Mouse (Mus musculus) hindbrain, embryonic 16.5 days (tissue): ENCODE data around the gene Slc34a1. TPM values are rescaled to one million over a fixed set of nuclear protein-coding genes. Genes with fewer than 3 reads are reported as not detected.
A peak's percentile ranks its signal among the peaks of the same experiment; 100 is the strongest.

Source experiments
- ATAC-seq: fragments of 200-750 bp; cut with Nextera tagmentation; 2 replicates; pipeline ENCODE4 v1.8.0; 2017; ENCODE audit warnings: moderate TSS enrichment, moderate library complexity
- H3K27ac ChIP-seq: fragments of 300-500 bp; sonication (generic); 2 replicates; pipeline ENCODE4 v1.5.1; 2014; ENCODE audit warnings: low read depth, mild to moderate bottlenecking, control low read depth, low read length, moderate library complexity
- H3K27me3 ChIP-seq: fragments of 300-500 bp; sonication (generic); replicated peaks from 2 replicates; pipeline ENCODE4 v1.6.1; 2014; ENCODE audit warnings: low read length; ENCODE audit not compliant: control insufficient read depth, insufficient read depth
- H3K36me3 ChIP-seq: fragments of 300-500 bp; sonication (generic); 2 replicates; pipeline ENCODE4 v1.6.1; 2014; ENCODE audit warnings: mild to moderate bottlenecking, low read length, moderate library complexity, mixed read lengths; ENCODE audit not compliant: control insufficient read depth, insufficient read depth
- H3K4me1 ChIP-seq: fragments of 300-500 bp; sonication (generic); 2 replicates; pipeline ENCODE4 v1.6.1; 2014; ENCODE audit warnings: low read depth, low read length; ENCODE audit not compliant: control insufficient read depth, insufficient read depth
- H3K4me2 ChIP-seq: fragments of 300-500 bp; sonication (generic); 2 replicates; pipeline ENCODE4 v1.6.1; 2014; ENCODE audit warnings: mild to moderate bottlenecking, low read length, control low read depth, moderate library complexity
- H3K4me3 ChIP-seq: fragments of 300-500 bp; sonication (generic); 2 replicates; pipeline ENCODE4 v1.5.1; 2014; ENCODE audit warnings: mild to moderate bottlenecking, low read length, control low read depth, moderate library complexity
- H3K9ac ChIP-seq: fragments of 300-500 bp; sonication (generic); 2 replicates; pipeline ENCODE4 v1.6.1; 2014; ENCODE audit warnings: low read depth, mild to moderate bottlenecking, control low read depth, low read length, moderate library complexity
- H3K9me3 ChIP-seq: fragments of 300-500 bp; sonication (generic); 2 replicates; pipeline ENCODE4 v1.6.1; 2014; ENCODE audit warnings: mild to moderate bottlenecking, low read length, moderate library complexity; ENCODE audit not compliant: control insufficient read depth
- WGBS: fragments of 180-500 bp; shearing (Covaris S2); extraction: QIAGEN DNeasy Blood & Tissue Kit; methylation state at CpG from one replicate; pipeline ENCODE4 v1.1.7; 2014; 5-methylcytosine and 5-hydroxymethylcytosine counted together
- microRNA-seq: library from miRNA; unstranded; fragments of <30 nt; microRNA quantifications from one replicate; pipeline ENCODE4, GENCODE M21; 2017
- polyA plus RNA-seq: library from polyadenylated mRNA; unstranded; fragments of >200 nt; fragmentation: Nextera tagmentation; extraction: Ambion mirVana; gene quantifications from 2 replicates; pipeline ENCODE4 v1.2.1, GENCODE M21; 2015

Slc34a1 gene
- polyA plus RNA-seq, 1 experiment from 2014 or later, result not detected

- peaks cover 2% of the 10 kb centered on the region for H3K36me3 ChIP-seq
- under 1% methylated on average over 62 of the region's 84 CpGs for WGBS
- H3K9ac ChIP-seq, result peak within 1 kb of the TSS; percentile 78
- peak; percentile 76 for ATAC-seq
- H3K4me1 ChIP-seq, result peaks cover 54% of the 10 kb centered on the region
- no peaks in the 10 kb centered on the region for H3K27me3 ChIP-seq
- peak within 1 kb of the TSS; percentile 66 for H3K4me3 ChIP-seq
- H3K4me2 ChIP-seq, result peak within 1 kb of the TSS; percentile 94
- H3K9me3 ChIP-seq, result no peaks in the 10 kb centered on the region
- H3K27ac ChIP-seq, result peak within 1 kb of the TSS; percentile 92
These were observed 66.3 kb downstream of the Slc34a1 start, which contains the start of gene Prr7 for GRCm38 (mm10) chr13:55464027-55464884. Gene Prr7, plus strand, starts transcription at chr13:55464267.

GRCm38 (mm10) chr13:55465184-55465583, 67.2 kb downstream of the Slc34a1 start:
- no peaks in the 10 kb centered on the region for H3K27me3 ChIP-seq
- peak overlapping the region; percentile 92 for H3K27ac ChIP-seq
- peak overlapping the region; percentile 94 for H3K4me2 ChIP-seq
- no peaks in the 10 kb centered on the region for H3K36me3 ChIP-seq
- H3K9me3 ChIP-seq, result no peaks in the 10 kb centered on the region
- peak overlapping the region; percentile 66 for H3K4me3 ChIP-seq
- 0% methylated on average over 3 of the region's 3 CpGs for WGBS
- peak; percentile 32 for ATAC-seq
- H3K9ac ChIP-seq, result peak overlapping the region; percentile 78
- peaks cover 62% of the 10 kb centered on the region for H3K4me1 ChIP-seq

Small RNAs within 50 kb of the gene (microRNA-seq; reads per million reads assigned to microRNA genes)
- gene Mir6943, result not detected

Other genes starting within 250 kb of the Slc34a1 start
- 1.3 and 1.6 TPM in 2 replicates for gene Fgfr4, start 245.5 kb upstream of the Slc34a1 start, polyA plus RNA-seq
- gene Nsd1, start 188.4 kb upstream of the Slc34a1 start, polyA plus RNA-seq, result 40.8 and 46.3 TPM in 2 replicates
- 347 and 353 TPM in 2 replicates for gene Prelid1, start 77.7 kb upstream of the Slc34a1 start, polyA plus RNA-seq
- 95.4 and 97.6 TPM in 2 replicates for gene Rab24, start 76.2 kb upstream of the Slc34a1 start, polyA plus RNA-seq
- 10.9 and 12.4 TPM in 2 replicates for gene Mxd3, start 68.4 kb upstream of the Slc34a1 start, polyA plus RNA-seq
- gene Lman2, start 35.4 kb upstream of the Slc34a1 start, polyA plus RNA-seq, result 44.9 and 51.5 TPM in 2 replicates
- 0.27 and 0.44 TPM in 2 replicates for gene Rgs14, start 28.5 kb upstream of the Slc34a1 start, polyA plus RNA-seq
- gene Pfn3, start 17.0 kb downstream of the Slc34a1 start, polyA plus RNA-seq, result 1.1 and 1.4 TPM in 2 replicates
- 0.14 and 0.38 TPM in 2 replicates for gene F12, start 28.6 kb downstream of the Slc34a1 start, polyA plus RNA-seq
- gene Grk6, start 46.9 kb downstream of the Slc34a1 start, polyA plus RNA-seq, result 15.8 and 25.0 TPM in 2 replicates
- gene Prr7, start 66.1 kb downstream of the Slc34a1 start, polyA plus RNA-seq, result 4.4 and 4.9 TPM in 2 replicates
- 482 and 556 TPM in 2 replicates for gene Dbn1, start 89.9 kb downstream of the Slc34a1 start, polyA plus RNA-seq
- 161 and 177 TPM in 2 replicates for gene Pdlim7, start 115.5 kb downstream of the Slc34a1 start, polyA plus RNA-seq
- 3.6 and 4.3 TPM in 2 replicates for gene Dok3, start 131.1 kb downstream of the Slc34a1 start, polyA plus RNA-seq
- 55.3 and 56.3 TPM in 2 replicates for gene Ddx41, start 138.5 kb downstream of the Slc34a1 start, polyA plus RNA-seq
- 41.1 and 50.0 TPM in 2 replicates for gene Fam193b, start 172.9 kb downstream of the Slc34a1 start, polyA plus RNA-seq
- gene Tmed9, start 175.5 kb downstream of the Slc34a1 start, polyA plus RNA-seq, result 102 TPM in 2 replicates
- 40.9 and 42.3 TPM in 2 replicates for gene B4galt7, start 201.7 kb downstream of the Slc34a1 start, polyA plus RNA-seq
- 97.4 and 108 TPM in 2 replicates for gene Caml, start 224.8 kb downstream of the Slc34a1 start, polyA plus RNA-seq
- 21.5 and 23.1 TPM in 2 replicates for gene Ddx46, start 236.8 kb downstream of the Slc34a1 start, polyA plus RNA-seq